Mouse (Mus musculus) olfactory bulb, adult 2 months (tissue): ENCODE measurements around the gene Fcho1.

Experiments used
- CTCF ChIP-seq: fragments of 200-500 bp; IDR thresholded peaks from 2 replicates; pipeline ENCODE4 v1.5.1; 2012; ENCODE audit warnings: low read depth, mild to moderate bottlenecking, low read length, moderate library complexity; ENCODE audit not compliant: insufficient read depth
- POLR2A ChIP-seq: fragments of 200-500 bp; IDR thresholded peaks from 2 replicates; pipeline ENCODE4 v1.6.1; 2012; ENCODE audit warnings: mild to moderate bottlenecking, low read depth, low read length, moderate library complexity; ENCODE audit not compliant: insufficient read depth

- TF ChIP-seq CTCF (no peak), POLR2A (no peak)
Measured at GRCm38 (mm10) chr8:71675456-71676019, 50.0 kb downstream of the Fcho1 start.
